Mouse (Mus musculus): ENCODE measurements around the gene Pam16. TPM values are rescaled to one million over a fixed set of nuclear protein-coding genes. Genes with fewer than 3 reads are reported as not detected.

Pam16 gene
- polyA plus RNA-seq, 1 experiment from 2014 or later, result 91.2 TPM

DNA sequence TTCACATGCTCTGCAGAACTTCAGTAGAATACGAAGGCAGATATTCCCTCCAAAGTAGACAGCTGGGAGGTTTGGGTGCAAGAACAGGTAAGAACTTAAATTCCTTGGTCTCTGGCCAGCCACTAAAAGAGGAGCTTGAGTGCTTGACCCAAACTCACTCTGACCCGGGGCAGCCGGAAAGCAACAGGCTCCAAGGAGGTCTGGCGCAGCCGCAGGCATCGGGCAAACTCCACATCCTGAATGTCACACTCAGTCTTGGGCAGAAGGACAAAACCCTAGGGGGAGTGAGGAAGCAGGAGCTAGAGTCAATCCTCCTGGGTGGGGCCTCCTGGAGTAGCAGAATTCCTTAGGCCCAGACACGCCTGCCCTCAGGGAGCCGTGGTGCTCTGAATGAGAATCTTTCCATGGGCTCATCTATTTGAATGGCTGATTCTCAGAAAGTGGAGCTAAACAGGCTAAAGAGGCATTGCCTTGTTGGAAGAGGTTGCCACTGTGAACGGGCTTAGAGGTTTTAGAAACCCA lies 4.2 kb upstream of the Pam16 start:
- ATAC-seq (replicated peaks; ENCODE audit: extremely low read depth, insufficient read depth, low FRiP score), result no peak
- H3K9ac ChIP-seq (ENCODE audit: low read length), result no peak overlapping the region
- no peak overlapping the region for H3K4me3 ChIP-seq (ENCODE audit: low read length)
- H3K27me3 ChIP-seq (ENCODE audit: control insufficient read depth, insufficient read depth, low read length), result no peaks in the 10 kb centered on the region
- 90% methylated on average over 9 of the region's 9 CpGs for WGBS
- H3K36me3 ChIP-seq (ENCODE audit: control insufficient read depth, insufficient read depth), result no peaks in the 10 kb centered on the region
- H3K27ac ChIP-seq (ENCODE audit: low read length), result no peak overlapping the region
- H3K4me2 ChIP-seq (ENCODE audit: low read depth, low read length), result no peak overlapping the region
- H3K4me1 ChIP-seq (ENCODE audit: control insufficient read depth, insufficient read depth, low read length), result peaks cover 7% of the 10 kb centered on the region
- no peaks in the 10 kb centered on the region for H3K9me3 ChIP-seq (replicated peaks; ENCODE audit: control insufficient read depth, low read length)

DNA sequence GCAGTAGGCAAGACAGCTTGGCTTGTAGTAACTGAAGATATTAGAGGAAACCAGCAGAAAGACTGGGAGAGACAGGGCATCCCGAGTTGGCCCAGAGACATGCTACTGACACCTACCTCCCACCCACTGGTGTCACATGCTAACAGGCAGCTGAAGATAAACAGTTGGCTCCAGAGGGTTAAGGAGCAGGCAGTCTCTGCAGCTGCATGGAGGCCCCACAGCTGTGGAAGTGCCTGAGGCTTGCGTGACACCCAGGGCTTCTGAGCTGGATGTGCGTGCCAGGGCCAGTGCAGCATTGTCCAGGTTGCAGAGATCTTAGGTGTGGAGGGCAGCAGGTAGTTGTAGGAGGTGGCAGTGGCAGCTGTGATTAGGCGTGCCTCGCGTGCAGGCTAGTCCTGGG lies 2.3 kb upstream of the Pam16 start:
- Histone ChIP-seq H3K27ac (ENCODE audit: low read length) (no peak overlapping the region), H3K9ac (ENCODE audit: low read length) (0 out of 2 replicates have a peak overlapping the region, but pooled peaks have one; percentile 21)

GRCm38 (mm10) chr16:4624074-4624473 lies 714 bp downstream of the Pam16 start:
- H3K27ac ChIP-seq (ENCODE audit: low read length), result peak overlapping the region; percentile 90
- H3K36me3 ChIP-seq (ENCODE audit: control insufficient read depth, insufficient read depth), result no peaks in the 10 kb centered on the region; the same call in 1 of the 2 replicates
- H3K4me1 ChIP-seq (ENCODE audit: control insufficient read depth, insufficient read depth, low read length), result peaks cover 29% of the 10 kb centered on the region
- H3K27me3 ChIP-seq (ENCODE audit: control insufficient read depth, insufficient read depth, low read length), result no peaks in the 10 kb centered on the region
- H3K9me3 ChIP-seq (replicated peaks; ENCODE audit: control insufficient read depth, low read length), result no peaks in the 10 kb centered on the region
- H3K4me2 ChIP-seq (ENCODE audit: low read depth, low read length), result peak overlapping the region; percentile 88
- peak overlapping the region; percentile 94 for H3K9ac ChIP-seq (ENCODE audit: low read length)
- ATAC-seq (replicated peaks; ENCODE audit: extremely low read depth, insufficient read depth, low FRiP score), result no peak
- H3K4me3 ChIP-seq (ENCODE audit: low read length), result peak overlapping the region; percentile 89
- 14% methylated on average over 9 of the region's 9 CpGs for WGBS

More for the DNA sequence above, 2.3 kb upstream of the Pam16 start:
- Histone ChIP-seq H3K9me3 (replicated peaks; ENCODE audit: control insufficient read depth, low read length) (no peaks in the 10 kb centered on the region), H3K4me1 (ENCODE audit: control insufficient read depth, insufficient read depth, low read length) (peaks cover 21% of the 10 kb centered on the region), H3K36me3 (ENCODE audit: control insufficient read depth, insufficient read depth) (no peaks in the 10 kb centered on the region), H3K27me3 (ENCODE audit: control insufficient read depth, insufficient read depth, low read length) (no peaks in the 10 kb centered on the region), H3K4me3 (ENCODE audit: low read length) (no peak overlapping the region), H3K4me2 (ENCODE audit: low read depth, low read length) (no peak overlapping the region)
- 60% methylated on average over 6 of the region's 6 CpGs for WGBS
- ATAC-seq (replicated peaks; ENCODE audit: extremely low read depth, insufficient read depth, low FRiP score), result no peak

- no peak for ATAC-seq (replicated peaks; ENCODE audit: extremely low read depth, insufficient read depth, low FRiP score)
- WGBS, result 74% methylated on average over 4 of the region's 4 CpGs
- Histone ChIP-seq H3K27ac (ENCODE audit: low read length) (no peak overlapping the region), H3K4me2 (ENCODE audit: low read depth, low read length) (no peak overlapping the region), H3K27me3 (ENCODE audit: control insufficient read depth, insufficient read depth, low read length) (no peaks in the 10 kb centered on the region), H3K9me3 (replicated peaks; ENCODE audit: control insufficient read depth, low read length) (no peaks in the 10 kb centered on the region), H3K4me3 (ENCODE audit: low read length) (no peak overlapping the region), H3K9ac (ENCODE audit: low read length) (no peak overlapping the region), H3K36me3 (ENCODE audit: control insufficient read depth, insufficient read depth) (peaks cover 32% of the 10 kb centered on the region), H3K4me1 (ENCODE audit: control insufficient read depth, insufficient read depth, low read length) (peaks cover 8% of the 10 kb centered on the region; the same call in 1 of the 2 replicates)
Measured at GRCm38 (mm10) chr16:4616829-4617228, 8.0 kb downstream of the Pam16 start.

DNA sequence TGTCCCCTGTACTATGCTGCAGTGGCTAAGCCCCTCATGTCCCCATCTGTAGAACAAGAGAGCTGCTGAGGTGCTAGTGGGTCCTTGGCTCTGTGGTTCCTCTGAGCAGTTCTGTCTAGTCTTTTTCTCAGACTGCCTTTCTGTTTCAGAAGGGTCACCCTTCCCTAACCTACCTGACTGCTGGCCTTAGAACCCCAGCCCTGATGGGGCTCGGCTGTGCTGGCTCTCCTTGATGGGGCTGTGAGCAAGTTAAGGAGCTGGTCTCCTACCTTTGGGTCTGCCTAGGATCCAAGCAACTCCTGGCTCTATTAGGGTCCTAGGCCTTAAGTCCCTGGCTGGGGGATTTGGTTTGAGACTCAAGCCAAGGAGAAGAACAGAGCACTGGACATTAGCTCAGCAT lies 9.5 kb downstream of the Pam16 start:
- no peaks in the 10 kb centered on the region for H3K9me3 ChIP-seq (replicated peaks; ENCODE audit: control insufficient read depth, low read length)
- H3K4me1 ChIP-seq (ENCODE audit: control insufficient read depth, insufficient read depth, low read length), result peaks cover 6% of the 10 kb centered on the region; the same call in 1 of the 2 replicates
- no peak overlapping the region for H3K9ac ChIP-seq (ENCODE audit: low read length)
- peaks cover 41% of the 10 kb centered on the region for H3K36me3 ChIP-seq (ENCODE audit: control insufficient read depth, insufficient read depth)
- H3K4me2 ChIP-seq (ENCODE audit: low read depth, low read length), result no peak overlapping the region
- H3K27ac ChIP-seq (ENCODE audit: low read length), result no peak overlapping the region
- H3K27me3 ChIP-seq (ENCODE audit: control insufficient read depth, insufficient read depth, low read length), result no peaks in the 10 kb centered on the region
- no peak overlapping the region for H3K4me3 ChIP-seq (ENCODE audit: low read length)
- 82% methylated on average over 1 of the region's 1 CpGs for WGBS
- ATAC-seq (replicated peaks; ENCODE audit: extremely low read depth, insufficient read depth, low FRiP score), result no peak

- Histone ChIP-seq H3K9me3 (replicated peaks; ENCODE audit: control insufficient read depth, low read length) (no peaks in the 10 kb centered on the region), H3K4me3 (ENCODE audit: low read length) (no peak overlapping the region), H3K9ac (ENCODE audit: low read length) (no peak overlapping the region), H3K36me3 (ENCODE audit: control insufficient read depth, insufficient read depth) (peaks cover 41% of the 10 kb centered on the region), H3K27ac (ENCODE audit: low read length) (no peak overlapping the region), H3K4me2 (ENCODE audit: low read depth, low read length) (no peak overlapping the region), H3K4me1 (ENCODE audit: control insufficient read depth, insufficient read depth, low read length) (peaks cover 2% of the 10 kb centered on the region; the same call in 1 of the 2 replicates), H3K27me3 (ENCODE audit: control insufficient read depth, insufficient read depth, low read length) (no peaks in the 10 kb centered on the region)
- WGBS, result 91% methylated on average over 3 of the region's 3 CpGs
- no peak for ATAC-seq (replicated peaks; ENCODE audit: extremely low read depth, insufficient read depth, low FRiP score)
Measured at GRCm38 (mm10) chr16:4614639-4615038, 10.1 kb downstream of the Pam16 start.

- no peaks in the 10 kb centered on the region for H3K9me3 ChIP-seq (replicated peaks; ENCODE audit: control insufficient read depth, low read length)
- no peak overlapping the region for H3K4me3 ChIP-seq (ENCODE audit: low read length)
- WGBS, result 95% methylated on average over 9 of the region's 9 CpGs
- no peak overlapping the region for H3K27ac ChIP-seq (ENCODE audit: low read length)
- no peak overlapping the region for H3K4me2 ChIP-seq (ENCODE audit: low read depth, low read length)
- no peak for ATAC-seq (replicated peaks; ENCODE audit: extremely low read depth, insufficient read depth, low FRiP score)
- no peaks in the 10 kb centered on the region for H3K4me1 ChIP-seq (ENCODE audit: control insufficient read depth, insufficient read depth, low read length)
- H3K9ac ChIP-seq (ENCODE audit: low read length), result no peak overlapping the region
- no peaks in the 10 kb centered on the region for H3K27me3 ChIP-seq (ENCODE audit: control insufficient read depth, insufficient read depth, low read length)
- H3K36me3 ChIP-seq (ENCODE audit: control insufficient read depth, insufficient read depth), result peaks cover 41% of the 10 kb centered on the region
Measured at GRCm38 (mm10) chr16:4613736-4614135, 11.1 kb downstream of the Pam16 start.

DNA sequence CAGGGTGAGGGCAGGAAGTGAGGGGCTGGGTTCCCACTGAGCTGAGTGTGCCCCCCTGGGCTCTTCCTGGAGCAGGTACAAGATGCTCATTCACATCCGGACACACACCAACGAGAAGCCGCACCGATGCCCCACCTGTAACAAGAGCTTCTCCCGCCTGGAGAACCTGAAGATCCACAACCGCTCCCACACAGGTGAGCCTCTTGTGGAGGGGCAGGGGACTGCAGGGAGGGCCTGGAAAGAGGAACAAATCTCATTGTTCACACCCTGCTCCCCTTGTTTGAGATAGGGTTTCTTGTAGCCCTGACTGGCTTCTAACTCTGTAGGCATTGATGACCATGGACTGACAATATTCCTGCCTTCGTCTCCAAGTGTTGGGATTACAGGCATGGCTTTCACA lies 13.1 kb downstream of the Pam16 start:
- Histone ChIP-seq H3K36me3 (ENCODE audit: control insufficient read depth, insufficient read depth) (peaks cover 40% of the 10 kb centered on the region), H3K4me3 (ENCODE audit: low read length) (no peak overlapping the region), H3K27ac (ENCODE audit: low read length) (no peak overlapping the region), H3K4me1 (ENCODE audit: control insufficient read depth, insufficient read depth, low read length) (peaks cover 14% of the 10 kb centered on the region), H3K9me3 (replicated peaks; ENCODE audit: control insufficient read depth, low read length) (no peaks in the 10 kb centered on the region), H3K27me3 (ENCODE audit: control insufficient read depth, insufficient read depth, low read length) (no peaks in the 10 kb centered on the region), H3K4me2 (ENCODE audit: low read depth, low read length) (no peak overlapping the region), H3K9ac (ENCODE audit: low read length) (no peak overlapping the region)
- 91% methylated on average over 7 of the region's 7 CpGs for WGBS
- ATAC-seq (replicated peaks; ENCODE audit: extremely low read depth, insufficient read depth, low FRiP score), result no peak

DNA sequence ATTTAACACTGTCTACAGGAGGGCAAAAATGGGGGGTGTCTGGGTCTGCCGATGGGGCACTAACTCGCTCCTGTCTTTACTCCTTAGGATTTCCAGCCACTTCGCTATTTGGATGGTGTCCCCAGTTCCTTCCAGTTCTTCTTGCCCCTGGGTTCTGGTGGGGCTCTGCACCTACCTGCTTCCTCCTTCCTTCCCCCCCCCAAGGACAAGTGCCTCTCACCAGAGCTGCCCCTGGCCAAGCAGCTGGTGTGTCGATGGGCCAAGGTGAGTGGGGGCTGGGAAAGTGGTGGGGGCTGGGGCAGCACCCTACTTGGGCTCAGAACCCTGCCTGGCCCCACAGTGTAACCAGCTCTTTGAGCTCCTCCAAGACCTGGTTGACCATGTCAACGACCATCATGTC lies 13.6 kb downstream of the Pam16 start:
- Histone ChIP-seq H3K4me1 (ENCODE audit: control insufficient read depth, insufficient read depth, low read length) (peaks cover 18% of the 10 kb centered on the region), H3K9ac (ENCODE audit: low read length) (no peak overlapping the region), H3K9me3 (replicated peaks; ENCODE audit: control insufficient read depth, low read length) (no peaks in the 10 kb centered on the region), H3K27me3 (ENCODE audit: control insufficient read depth, insufficient read depth, low read length) (no peaks in the 10 kb centered on the region), H3K4me3 (ENCODE audit: low read length) (no peak overlapping the region), H3K27ac (ENCODE audit: low read length) (no peak overlapping the region), H3K36me3 (ENCODE audit: control insufficient read depth, insufficient read depth) (peaks cover 35% of the 10 kb centered on the region), H3K4me2 (ENCODE audit: low read depth, low read length) (no peak overlapping the region)
- no peak for ATAC-seq (replicated peaks; ENCODE audit: extremely low read depth, insufficient read depth, low FRiP score)
- 86% methylated on average over 5 of the region's 5 CpGs for WGBS

Data from heart, embryonic 16.5 days (tissue).